Mouse (Mus musculus) R1 (cell line): Measurements from ENCODE around the gene Kansl3.

ENCODE experiments used
- DNase-seq: peaks from one replicate; pipeline ENCODE4 v3.0.0-alpha.2; 2018; ENCODE audit warnings: low read depth, low spot score

The Kansl3 gene

GRCm38 (mm10) chr1:36368969-36369645, at the start of gene Kansl3:
TSS of gene Kansl3 (minus strand) at chr1:36369181.
- DNase-seq, result peak; percentile 94

- DNase-seq, result no peak
Measured at GRCm38 (mm10) chr1:36404531-36404930, 35.5 kb upstream of the Kansl3 start.

- no peak for DNase-seq
Measured at GRCm38 (mm10) chr1:36401509-36401908, 32.5 kb upstream of the Kansl3 start.

GRCm38 (mm10) chr1:36397041-36397440, 28.1 kb upstream of the Kansl3 start:
- no peak for DNase-seq

- DNase-seq, result no peak
Measured at GRCm38 (mm10) chr1:36379582-36379981, 10.6 kb upstream of the Kansl3 start.

- DNase-seq, result no peak
Measured at GRCm38 (mm10) chr1:36378880-36379279, 9.9 kb upstream of the Kansl3 start.

- no peak for DNase-seq
Measured at GRCm38 (mm10) chr1:36371934-36372845, 3.2 kb upstream of the Kansl3 start, which contains the start of gene Fer1l5. TSS of gene Fer1l5 (plus strand) at chr1:36372291.

- DNase-seq, result no peak
Measured at GRCm38 (mm10) chr1:36370918-36371317, 1.9 kb upstream of the Kansl3 start.

- peak; percentile 59 for DNase-seq
Measured at GRCm38 (mm10) chr1:36368112-36368968, 641 bp downstream of the Kansl3 start.

GRCm38 (mm10) chr1:36367698-36368097, 1.3 kb downstream of the Kansl3 start:
- peak; percentile 40 for DNase-seq

- no peak for DNase-seq
Measured at GRCm38 (mm10) chr1:36356955-36357695, 11.9 kb downstream of the Kansl3 start.

GRCm38 (mm10) chr1:36352351-36352750, 16.6 kb downstream of the Kansl3 start:
- DNase-seq, result no peak

- no peak for DNase-seq
Measured at GRCm38 (mm10) chr1:36342547-36342946, 26.4 kb downstream of the Kansl3 start.

GRCm38 (mm10) chr1:36332955-36333887, 35.8 kb downstream of the Kansl3 start:
- DNase-seq, result no peak

- no peak for DNase-seq
Measured at GRCm38 (mm10) chr1:36331743-36332142, 37.2 kb downstream of the Kansl3 start.

GRCm38 (mm10) chr1:36326815-36327214, 42.2 kb downstream of the Kansl3 start:
- no peak for DNase-seq

- no peak for DNase-seq
Measured at GRCm38 (mm10) chr1:36325900-36326321, 43.1 kb downstream of the Kansl3 start.

- DNase-seq, result peak; percentile 83
Measured at GRCm38 (mm10) chr1:36323746-36324448, 45.1 kb downstream of the Kansl3 start.

- no peak for DNase-seq
Measured at GRCm38 (mm10) chr1:36323076-36323475, 45.9 kb downstream of the Kansl3 start.
